Mouse (Mus musculus) cortical plate, adult 2 months (tissue): Measurements from ENCODE around the gene Rab3gap1. TPM values are rescaled to one million over a fixed set of nuclear protein-coding genes. Genes with fewer than 3 reads are reported as not detected.

Experiments used
- H3K27ac ChIP-seq: fragments of 200-500 bp; 2 replicates; pipeline ENCODE4 v1.5.1; 2012; ENCODE audit warnings: low read length, control low read depth, inconsistent platforms; ENCODE audit not compliant: insufficient read depth
- H3K4me1 ChIP-seq: fragments of 200-500 bp; 2 replicates; pipeline ENCODE4 v1.6.1; 2011; ENCODE audit warnings: low read length; ENCODE audit not compliant: control insufficient read depth, insufficient read depth
- H3K4me3 ChIP-seq: fragments of 200-500 bp; 2 replicates; pipeline ENCODE4 v1.5.1; 2011; ENCODE audit warnings: mild to moderate bottlenecking, low read length, control low read depth; ENCODE audit not compliant: insufficient read depth
- CTCF ChIP-seq: fragments of 200-500 bp; IDR thresholded peaks from 2 replicates; pipeline ENCODE4 v1.5.1; 2011; ENCODE audit warnings: mild to moderate bottlenecking, control low read depth, low read length; ENCODE audit not compliant: insufficient read depth; ENCODE audit errors: extremely low read depth
- POLR2A ChIP-seq: fragments of 200-500 bp; IDR thresholded peaks from 2 replicates; pipeline ENCODE4 v1.6.1; 2011; ENCODE audit warnings: mild to moderate bottlenecking, low read length, control low read depth; ENCODE audit not compliant: insufficient read depth; ENCODE audit errors: extremely low read depth
- polyA plus RNA-seq: library from polyadenylated mRNA; depleted of rRNA; stranded (reverse); fragments of >200 nt; gene quantifications from 2 replicates; pipeline ENCODE4 v1.2.3, GENCODE M21; 2012

Rab3gap1 gene
- polyA plus RNA-seq, 1 experiment = 41.1 TPM

GRCm38 (mm10) chr1:127854486-127855222 is 13.9 kb upstream of the Rab3gap1 start, which contains the start of gene Map3k19:
TSS of gene Map3k19 (minus strand) at chr1:127855031.
- no peak for TF ChIP-seq CTCF
- TF ChIP-seq POLR2A = no peak
- 0 out of 2 replicates have a peak within 1 kb of the TSS, but pooled peaks have one; percentile 2 for H3K4me3 ChIP-seq
- no peaks in the 10 kb centered on the region for H3K4me1 ChIP-seq
- H3K27ac ChIP-seq = 0 out of 2 replicates have a peak within 1 kb of the TSS, but pooled peaks have one; percentile 33

GRCm38 (mm10) chr1:127858945-127859648 is 9.5 kb upstream of the Rab3gap1 start:
- Histone ChIP-seq H3K27ac (no peak overlapping the region), H3K4me3 (no peak overlapping the region), H3K4me1 (no peaks in the 10 kb centered on the region)
- TF ChIP-seq CTCF (no peak), POLR2A (no peak)

- Histone ChIP-seq H3K4me3 (no peak overlapping the region), H3K4me1 (no peaks in the 10 kb centered on the region), H3K27ac (no peak overlapping the region)
- TF ChIP-seq POLR2A (no peak), CTCF (no peak)
These were observed 8.7 kb upstream of the Rab3gap1 start for GRCm38 (mm10) chr1:127859799-127860400.

DNA sequence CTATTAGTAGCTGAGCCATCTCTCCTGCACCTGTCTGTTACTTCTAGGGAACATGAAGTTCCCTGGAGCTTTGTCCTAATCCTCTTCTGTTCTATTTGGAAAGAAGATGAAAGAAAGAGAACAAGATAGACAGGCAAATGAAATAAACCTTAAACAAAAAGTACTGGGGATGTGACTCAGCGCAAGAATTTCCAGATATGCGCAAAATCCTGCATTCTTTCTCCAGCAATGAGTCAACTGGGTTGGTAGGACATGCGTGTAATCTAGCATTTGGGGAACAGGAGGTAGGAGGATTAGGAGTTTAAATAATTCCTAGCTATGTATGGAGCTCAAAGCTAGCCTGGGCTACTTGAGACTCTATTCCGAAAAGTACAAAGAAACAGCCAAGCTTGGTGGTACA is 8.1 kb upstream of the Rab3gap1 start:
- Histone ChIP-seq H3K4me3 (no peak overlapping the region), H3K4me1 (no peaks in the 10 kb centered on the region), H3K27ac (no peak overlapping the region)
- TF ChIP-seq POLR2A (no peak), CTCF (no peak)

DNA sequence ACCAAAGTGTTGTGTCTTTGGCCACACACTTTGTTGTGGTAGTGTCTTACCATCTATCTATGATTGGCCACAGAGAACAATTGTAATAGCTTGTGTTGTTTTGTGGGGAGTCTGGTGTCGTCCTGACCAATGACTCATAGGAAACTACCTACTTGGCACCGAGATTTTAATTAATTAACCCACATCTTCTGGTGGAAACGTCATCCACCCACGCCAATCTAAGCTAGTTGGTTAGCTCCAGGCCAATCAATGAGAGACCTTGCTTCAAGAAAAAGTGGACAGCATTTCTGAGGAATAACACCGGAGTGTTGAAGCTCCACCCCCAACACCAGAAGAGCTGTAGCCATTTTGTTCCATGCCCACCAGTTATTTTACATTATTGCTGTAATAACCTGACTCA is 6.7 kb upstream of the Rab3gap1 start:
- TF ChIP-seq POLR2A = no peak
- TF ChIP-seq CTCF = no peak

DNA sequence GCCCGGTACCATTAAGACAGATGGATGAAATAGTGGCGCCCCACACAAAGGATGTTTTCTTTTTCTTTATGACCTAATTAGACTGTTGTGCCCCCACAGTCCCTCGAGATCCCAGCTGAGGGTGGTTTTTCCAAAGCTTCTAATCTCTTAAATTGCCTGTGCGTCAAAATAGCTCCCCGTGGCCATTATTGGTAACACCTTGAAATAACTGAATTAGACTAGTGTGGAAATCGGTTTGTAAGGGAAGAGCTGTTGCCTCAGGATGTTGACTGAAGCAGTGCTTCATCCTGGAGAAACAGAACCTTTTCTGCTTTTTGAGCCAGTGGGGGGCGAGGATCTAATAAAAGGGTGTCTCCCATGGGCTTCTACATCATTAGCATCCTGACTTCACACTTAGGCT is 4.8 kb upstream of the Rab3gap1 start:
- no peaks in the 10 kb centered on the region for H3K4me1 ChIP-seq
- no peak for TF ChIP-seq POLR2A
- TF ChIP-seq CTCF = no peak
- H3K4me3 ChIP-seq = no peak overlapping the region
- H3K27ac ChIP-seq = no peak overlapping the region

More for the DNA sequence above, 6.7 kb upstream of the Rab3gap1 start:
- no peak overlapping the region for H3K4me3 ChIP-seq
- no peaks in the 10 kb centered on the region for H3K4me1 ChIP-seq
- H3K27ac ChIP-seq = no peak overlapping the region

GRCm38 (mm10) chr1:127869276-127869675 is 703 bp downstream of the Rab3gap1 start:
- Histone ChIP-seq H3K4me3 (peak overlapping the region; percentile 76), H3K27ac (0 out of 2 replicates have a peak overlapping the region, but pooled peaks have one; percentile 17), H3K4me1 (peaks cover 6% of the 10 kb centered on the region; the same call in 1 of the 2 replicates)
- TF ChIP-seq POLR2A (no peak), CTCF (no peak)

DNA sequence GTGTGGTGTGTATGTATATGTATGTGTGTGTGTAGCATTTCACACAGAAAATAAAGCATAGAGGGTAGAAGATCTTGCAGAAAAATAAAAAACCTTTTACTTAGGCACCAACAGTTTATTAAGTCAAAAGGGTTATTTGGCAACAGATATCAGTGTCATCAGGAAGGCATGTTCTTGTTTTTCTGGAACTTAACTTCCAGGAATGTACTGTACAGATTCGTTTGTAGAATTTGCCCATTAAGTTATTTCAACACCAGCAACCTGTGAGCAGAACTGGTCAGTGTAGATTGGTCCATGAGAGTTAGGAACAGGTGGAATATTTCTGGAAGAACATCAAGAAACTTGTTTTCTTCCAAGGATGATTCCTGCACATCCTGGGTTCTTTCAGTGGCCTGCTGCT is 30.8 kb downstream of the Rab3gap1 start:
- TF ChIP-seq CTCF (no peak), POLR2A (no peak)
- Histone ChIP-seq H3K4me3 (no peak overlapping the region), H3K27ac (no peak overlapping the region), H3K4me1 (no peaks in the 10 kb centered on the region)

GRCm38 (mm10) chr1:127904774-127905385 is 36.3 kb downstream of the Rab3gap1 start:
- no peaks in the 10 kb centered on the region for H3K4me1 ChIP-seq
- no peak for TF ChIP-seq POLR2A
- H3K4me3 ChIP-seq = no peak overlapping the region
- peak overlapping the region; percentile 15; the same call in 1 of the 2 replicates for H3K27ac ChIP-seq

GRCm38 (mm10) chr1:127913116-127913515 is 44.5 kb downstream of the Rab3gap1 start:
- no peaks in the 10 kb centered on the region; the same call in 1 of the 2 replicates for H3K4me1 ChIP-seq
- TF ChIP-seq CTCF = no peak
- no peak for TF ChIP-seq POLR2A
- no peak overlapping the region for H3K4me3 ChIP-seq
- no peak overlapping the region for H3K27ac ChIP-seq
